Mouse (Mus musculus) kidney, embryonic 14.5 days (tissue): Measurements from ENCODE around the gene St3gal3. TPM values are rescaled to one million over a fixed set of nuclear protein-coding genes. Genes with fewer than 3 reads are reported as not detected.

Experiments used
- ATAC-seq: fragments of 200-750 bp; cut with Nextera tagmentation; 2 replicates; pipeline ENCODE4 v1.8.0; 2017; ENCODE audit warnings: moderate number of reproducible peaks, mild to moderate bottlenecking, moderate TSS enrichment, moderate library complexity; ENCODE audit not compliant: low FRiP score, low TSS enrichment
- H3K27ac ChIP-seq: fragments of 300-500 bp; sonication (generic); 2 replicates; pipeline ENCODE4 v1.5.1; 2014; ENCODE audit warnings: low read depth, mild to moderate bottlenecking, low read length, moderate library complexity, mixed read lengths
- H3K27me3 ChIP-seq: fragments of 300-500 bp; sonication (generic); 2 replicates; pipeline ENCODE4 v1.6.1; 2014; ENCODE audit warnings: mild to moderate bottlenecking, low read length; ENCODE audit not compliant: control insufficient read depth, insufficient read depth
- H3K36me3 ChIP-seq: fragments of 300-500 bp; sonication (generic); 2 replicates; pipeline ENCODE4 v1.6.1; 2014; ENCODE audit warnings: low read length, mixed read lengths; ENCODE audit not compliant: control insufficient read depth, insufficient read depth
- H3K4me1 ChIP-seq: fragments of 300-500 bp; sonication (generic); 2 replicates; pipeline ENCODE4 v1.6.1; 2014; ENCODE audit warnings: low read length, mixed read lengths; ENCODE audit not compliant: control insufficient read depth, insufficient read depth
- H3K4me2 ChIP-seq: fragments of 300-500 bp; sonication (generic); replicated peaks from 2 replicates; pipeline ENCODE4 v1.6.1; 2014; ENCODE audit warnings: low read depth, mild to moderate bottlenecking, low read length
- H3K4me3 ChIP-seq: fragments of 300-500 bp; sonication (generic); 2 replicates; pipeline ENCODE4 v1.5.1; 2014; ENCODE audit warnings: mild to moderate bottlenecking, low read length
- H3K9ac ChIP-seq: fragments of 300-500 bp; sonication (generic); 2 replicates; pipeline ENCODE4 v1.6.1; 2014; ENCODE audit warnings: low read depth, mild to moderate bottlenecking, low read length, moderate library complexity
- H3K9me3 ChIP-seq: fragments of 300-500 bp; sonication (generic); 2 replicates; pipeline ENCODE4 v1.6.1; 2016; ENCODE audit warnings: low read length; ENCODE audit not compliant: control insufficient read depth
- WGBS: fragments of 180-500 bp; shearing (Covaris S2); extraction: QIAGEN DNeasy Blood & Tissue Kit; methylation state at CpG from one replicate; pipeline ENCODE4 v1.1.7; 2014; 5-methylcytosine and 5-hydroxymethylcytosine counted together
- polyA plus RNA-seq: library from polyadenylated mRNA; unstranded; fragments of >200 nt; fragmentation: Nextera tagmentation; extraction: Ambion mirVana; gene quantifications from 2 replicates; pipeline ENCODE4 v1.2.1, GENCODE M21; 2014

St3gal3 gene
- polyA plus RNA-seq, 1 experiment from 2014 or later: 6.8 TPM

- Histone ChIP-seq H3K4me3 (no peak overlapping the region), H3K4me2 (no peak overlapping the region), H3K4me1 (no peaks in the 10 kb centered on the region), H3K36me3 (peaks cover 98% of the 10 kb centered on the region), H3K27ac (no peak overlapping the region), H3K9ac (no peak overlapping the region), H3K27me3 (no peaks in the 10 kb centered on the region), H3K9me3 (no peaks in the 10 kb centered on the region)
- ATAC-seq: no peak
- WGBS: 92% methylated on average over 10 of the region's 10 CpGs
These were observed 12.4 kb upstream of the St3gal3 start for GRCm38 (mm10) chr4:118147090-118147489.

- peaks cover 98% of the 10 kb centered on the region for H3K36me3 ChIP-seq
- no peak overlapping the region for H3K9ac ChIP-seq
- H3K4me2 ChIP-seq: no peak overlapping the region
- ATAC-seq: no peak
- no peak overlapping the region for H3K4me3 ChIP-seq
- H3K9me3 ChIP-seq: no peaks in the 10 kb centered on the region
- no peak overlapping the region for H3K27ac ChIP-seq
- WGBS: 74% methylated on average over 9 of the region's 9 CpGs
- no peaks in the 10 kb centered on the region for H3K27me3 ChIP-seq
- no peaks in the 10 kb centered on the region for H3K4me1 ChIP-seq
These were observed 9.6 kb upstream of the St3gal3 start for GRCm38 (mm10) chr4:118144324-118144723.

GRCm38 (mm10) chr4:118143679-118144078, 9.0 kb upstream of the St3gal3 start:
- no peaks in the 10 kb centered on the region for H3K9me3 ChIP-seq
- H3K27me3 ChIP-seq: no peaks in the 10 kb centered on the region
- 90% methylated on average over 7 of the region's 7 CpGs for WGBS
- H3K36me3 ChIP-seq: peaks cover 98% of the 10 kb centered on the region
- H3K4me3 ChIP-seq: no peak overlapping the region
- H3K4me2 ChIP-seq: no peak overlapping the region
- no peak overlapping the region for H3K9ac ChIP-seq
- ATAC-seq: no peak
- no peak overlapping the region for H3K27ac ChIP-seq
- no peaks in the 10 kb centered on the region for H3K4me1 ChIP-seq

GRCm38 (mm10) chr4:118141511-118141910, 6.8 kb upstream of the St3gal3 start:
- Histone ChIP-seq H3K9me3 (no peaks in the 10 kb centered on the region), H3K4me2 (no peak overlapping the region), H3K36me3 (peaks cover 98% of the 10 kb centered on the region), H3K27ac (no peak overlapping the region), H3K4me3 (no peak overlapping the region), H3K27me3 (no peaks in the 10 kb centered on the region), H3K9ac (no peak overlapping the region), H3K4me1 (no peaks in the 10 kb centered on the region)
- 93% methylated on average over 5 of the region's 5 CpGs for whole genome bisulfite sequencing
- no peak for ATAC-seq

GRCm38 (mm10) chr4:118138891-118139290, 4.2 kb upstream of the St3gal3 start:
- H3K27ac ChIP-seq: no peak overlapping the region
- H3K27me3 ChIP-seq: no peaks in the 10 kb centered on the region

GRCm38 (mm10) chr4:118137857-118138256, 3.1 kb upstream of the St3gal3 start:
- peaks cover 14% of the 10 kb centered on the region for H3K4me1 ChIP-seq
- H3K27ac ChIP-seq: no peak overlapping the region
- H3K9ac ChIP-seq: no peak overlapping the region
- peaks cover 67% of the 10 kb centered on the region for H3K36me3 ChIP-seq
- H3K9me3 ChIP-seq: no peaks in the 10 kb centered on the region
- no peak overlapping the region for H3K4me3 ChIP-seq
- no peak for ATAC-seq
- WGBS: 89% methylated on average over 16 of the region's 16 CpGs
- no peak overlapping the region for H3K4me2 ChIP-seq
- no peaks in the 10 kb centered on the region for H3K27me3 ChIP-seq

More at GRCm38 (mm10) chr4:118138891-118139290, 4.2 kb upstream of the St3gal3 start:
- no peak for ATAC-seq
- Histone ChIP-seq H3K4me2 (no peak overlapping the region), H3K9me3 (no peaks in the 10 kb centered on the region), H3K36me3 (peaks cover 77% of the 10 kb centered on the region), H3K4me3 (no peak overlapping the region), H3K4me1 (peaks cover 6% of the 10 kb centered on the region), H3K9ac (no peak overlapping the region)
- WGBS: 74% methylated on average over 5 of the region's 5 CpGs

- ATAC-seq: no peak
- peaks cover 61% of the 10 kb centered on the region for H3K36me3 ChIP-seq
- H3K9ac ChIP-seq: no peak overlapping the region
- WGBS: 93% methylated on average over 10 of the region's 10 CpGs
- H3K4me3 ChIP-seq: no peak overlapping the region
- H3K4me1 ChIP-seq: peaks cover 14% of the 10 kb centered on the region
- no peaks in the 10 kb centered on the region for H3K27me3 ChIP-seq
- H3K9me3 ChIP-seq: no peaks in the 10 kb centered on the region
- H3K27ac ChIP-seq: no peak overlapping the region
- no peak overlapping the region for H3K4me2 ChIP-seq
These were observed 2.6 kb upstream of the St3gal3 start for GRCm38 (mm10) chr4:118137311-118137710.

- Histone ChIP-seq H3K4me1 (peaks cover 14% of the 10 kb centered on the region), H3K4me2 (peak overlapping the region; percentile 75), H3K4me3 (peak overlapping the region; percentile 99), H3K9ac (peak overlapping the region; percentile 48; the same call in 1 of the 2 replicates), H3K9me3 (no peaks in the 10 kb centered on the region), H3K27ac (peak overlapping the region; percentile 62; the same call in 1 of the 2 replicates), H3K27me3 (no peaks in the 10 kb centered on the region), H3K36me3 (peaks cover 42% of the 10 kb centered on the region)
- no peak for ATAC-seq
- 91% methylated on average over 1 of the region's 1 CpGs for WGBS
These were observed 700 bp upstream of the St3gal3 start for GRCm38 (mm10) chr4:118135414-118135813.

- Histone ChIP-seq H3K4me2 (no peak overlapping the region), H3K9ac (no peak overlapping the region), H3K27ac (no peak overlapping the region), H3K36me3 (peaks cover 3% of the 10 kb centered on the region), H3K4me3 (no peak overlapping the region), H3K4me1 (peaks cover 14% of the 10 kb centered on the region), H3K9me3 (no peaks in the 10 kb centered on the region), H3K27me3 (no peaks in the 10 kb centered on the region)
- no peak for ATAC-seq
- WGBS: 87% methylated on average over 5 of the region's 5 CpGs
These were observed 3.4 kb downstream of the St3gal3 start for GRCm38 (mm10) chr4:118131329-118131728.
